8 mouse cellular contexts compared by ENCODE assay signal in the genomic region with DNA sequence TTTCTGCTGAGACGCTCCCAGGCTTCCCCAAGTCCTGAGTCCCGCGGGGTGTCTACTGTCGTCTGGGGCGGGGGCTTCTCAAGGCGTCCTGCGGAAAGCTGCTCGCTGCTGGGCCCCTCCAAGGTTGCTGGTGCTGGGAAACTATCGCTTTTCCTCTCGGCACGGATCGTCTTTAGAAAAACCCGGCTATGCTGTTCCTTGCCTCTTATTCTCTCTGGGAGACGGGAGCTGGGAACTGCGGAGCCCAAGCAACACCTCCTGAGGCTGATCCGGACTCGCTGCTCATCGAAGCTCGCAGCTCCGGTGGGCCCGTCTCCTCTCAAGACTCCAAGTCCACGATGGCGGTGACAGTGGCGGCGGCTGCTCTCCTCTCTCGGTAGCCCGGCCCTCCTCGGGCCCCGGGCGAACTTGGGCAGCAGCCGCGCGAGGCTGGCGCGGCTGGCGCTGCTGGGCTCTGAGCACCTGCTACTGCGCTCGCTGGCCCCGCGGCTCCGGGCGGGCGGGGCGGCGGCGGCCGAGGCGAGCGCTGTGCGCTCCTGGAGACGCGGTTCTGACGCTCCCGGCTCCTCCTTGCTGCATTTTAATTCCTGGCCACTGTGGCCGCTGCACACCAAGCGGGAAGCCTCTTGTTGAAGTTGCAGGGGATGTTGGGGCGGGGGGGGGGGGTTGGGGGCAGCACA.
DNase-seq lines count a peak whose midpoint lies in the region; ATAC-seq and TF ChIP-seq lines count a peak whose summit lies in the region.

No protein-coding gene starts in this region.

- no peaks in the 10 kb centered on the region for H3K36me3 ChIP-seq in embryonic facial prominence, embryonic 15.5 days
- no peaks in the 10 kb centered on the region for H3K36me3 ChIP-seq in hindbrain, embryonic 10.5 days
- no peaks in the 10 kb centered on the region for H3K36me3 ChIP-seq in midbrain, embryonic 16.5 days (ENCODE audit: control insufficient read depth, insufficient read depth, low read length)

- H3K9ac ChIP-seq in embryonic facial prominence, embryonic 15.5 days = no peak overlapping the region
- peak overlapping the region; percentile 86 for H3K9ac ChIP-seq in midbrain, embryonic 16.5 days (ENCODE audit: low read depth, low read length)

- TF ChIP-seq CTCF in left cerebral cortex, adult 2 months (IDR thresholded peaks at IDR 0.05) = peak; percentile 37

- under 1% methylated on average over 57 of the region's 57 CpGs for WGBS in embryonic facial prominence, embryonic 15.5 days
- WGBS in hindbrain, embryonic 10.5 days = under 1% methylated on average over 57 of the region's 57 CpGs
- under 1% methylated on average over 55 of the region's 57 CpGs for WGBS in midbrain, embryonic 16.5 days

- H3K27ac ChIP-seq in embryonic facial prominence, embryonic 15.5 days (replicated peaks) = no peak overlapping the region
- H3K27ac ChIP-seq in hindbrain, embryonic 10.5 days = peak overlapping the region; percentile 85
- H3K27ac ChIP-seq in left cerebral cortex, adult 2 months = peak overlapping the region; percentile 91
- peak overlapping the region; percentile 81 for H3K27ac ChIP-seq in midbrain, embryonic 16.5 days (ENCODE audit: low read length)

- H3K4me1 ChIP-seq in embryonic facial prominence, embryonic 15.5 days = peaks cover 26% of the 10 kb centered on the region
- peaks cover 30% of the 10 kb centered on the region for H3K4me1 ChIP-seq in hindbrain, embryonic 10.5 days (replicated peaks)
- H3K4me1 ChIP-seq in midbrain, embryonic 16.5 days (ENCODE audit: control insufficient read depth, insufficient read depth, low read length) = peaks cover 13% of the 10 kb centered on the region

- peak overlapping the region; percentile 95 for H3K4me2 ChIP-seq in embryonic facial prominence, embryonic 15.5 days (replicated peaks)
- H3K4me2 ChIP-seq in midbrain, embryonic 16.5 days (ENCODE audit: low read length) = peak overlapping the region; percentile 85

- H3K27me3 ChIP-seq in embryonic facial prominence, embryonic 15.5 days = peaks cover 72% of the 10 kb centered on the region
- H3K27me3 ChIP-seq in hindbrain, embryonic 10.5 days (ENCODE audit: insufficient read depth, poor library complexity, severe bottlenecking) = peaks cover 74% of the 10 kb centered on the region
- peaks cover 3% of the 10 kb centered on the region for H3K27me3 ChIP-seq in midbrain, embryonic 16.5 days (ENCODE audit: control insufficient read depth, insufficient read depth, low read depth, low read length)

- DNase-seq in R1 (ENCODE audit: low read depth, low spot score) = peak; percentile 72
- DNase-seq in brain, adult 2 months (ENCODE audit: low read depth, low spot score) = peak; percentile 89
- peak; percentile 78 for DNase-seq in hindbrain, embryonic 10.5 days (ENCODE audit: low spot score)
- peak; percentile 80 to 82 for DNase-seq in left cerebral cortex, adult 2 months (ENCODE audit: extremely low spot score in 1 of 2, low spot score in 2 of 2)
- DNase-seq in yolk sac, embryonic 10.5 days (ENCODE audit: low spot score) = peak; percentile 11
- DNase-seq in spleen, postnatal 36 days (ENCODE audit: low spot score in 2 of 2) = no peak

- intact Hi-C loops in left cerebral cortex, adult 2 months (cut with DNase I) = loop anchor here (2.0 to 5.0 kb wide), 10 partner anchors 18 to 339 kb away; no protein-coding TSS in a partner anchor

- no peaks in the 10 kb centered on the region for H3K9me3 ChIP-seq in embryonic facial prominence, embryonic 15.5 days (replicated peaks)
- no peaks in the 10 kb centered on the region for H3K9me3 ChIP-seq in hindbrain, embryonic 10.5 days
- H3K9me3 ChIP-seq in midbrain, embryonic 16.5 days (replicated peaks; ENCODE audit: control insufficient read depth, low read length, poor library complexity, severe bottlenecking) = no peaks in the 10 kb centered on the region

- H3K4me3 ChIP-seq in embryonic facial prominence, embryonic 15.5 days (replicated peaks) = peak overlapping the region; percentile 48
- peak overlapping the region; percentile 72 for H3K4me3 ChIP-seq in hindbrain, embryonic 10.5 days
- H3K4me3 ChIP-seq in left cerebral cortex, adult 2 months = peak overlapping the region; percentile 67
- peak overlapping the region; percentile 68 for H3K4me3 ChIP-seq in midbrain, embryonic 16.5 days (ENCODE audit: low read depth, low read length)

- ATAC-seq in embryonic facial prominence, embryonic 15.5 days (ENCODE audit: insufficient number of reproducible peaks, low FRiP score, low TSS enrichment, low read depth) = peak; percentile 39; the same call in 1 of the 2 replicates
- ATAC-seq in midbrain, embryonic 16.5 days = peak; percentile 90

Comparison
In these comparisons a context has a peak if more than half of its experiments do, and no peak if none do; other contexts are left out.
1. DNase-seq: peak in R1 (single experiment), brain, adult 2 months (single experiment), hindbrain, embryonic 10.5 days (single experiment), left cerebral cortex, adult 2 months (2 of 2) and yolk sac, embryonic 10.5 days (single experiment); none in spleen, postnatal 36 days (0 of 2).
2. Peak in every context shown above with its lines, with median percentiles within 50 percentile points of each other: H3K4me3 ChIP-seq.